Mouse (Mus musculus) spleen, postnatal 4 days (tissue): ENCODE data around the gene Usp30.

ENCODE experiments used
- DNase-seq, 2 experiments: peaks; one replicate each; pipeline ENCODE4 v3.0.0; 2022; ENCODE audit warnings: low spot score in 2 of 2

Gene Usp30

DNA sequence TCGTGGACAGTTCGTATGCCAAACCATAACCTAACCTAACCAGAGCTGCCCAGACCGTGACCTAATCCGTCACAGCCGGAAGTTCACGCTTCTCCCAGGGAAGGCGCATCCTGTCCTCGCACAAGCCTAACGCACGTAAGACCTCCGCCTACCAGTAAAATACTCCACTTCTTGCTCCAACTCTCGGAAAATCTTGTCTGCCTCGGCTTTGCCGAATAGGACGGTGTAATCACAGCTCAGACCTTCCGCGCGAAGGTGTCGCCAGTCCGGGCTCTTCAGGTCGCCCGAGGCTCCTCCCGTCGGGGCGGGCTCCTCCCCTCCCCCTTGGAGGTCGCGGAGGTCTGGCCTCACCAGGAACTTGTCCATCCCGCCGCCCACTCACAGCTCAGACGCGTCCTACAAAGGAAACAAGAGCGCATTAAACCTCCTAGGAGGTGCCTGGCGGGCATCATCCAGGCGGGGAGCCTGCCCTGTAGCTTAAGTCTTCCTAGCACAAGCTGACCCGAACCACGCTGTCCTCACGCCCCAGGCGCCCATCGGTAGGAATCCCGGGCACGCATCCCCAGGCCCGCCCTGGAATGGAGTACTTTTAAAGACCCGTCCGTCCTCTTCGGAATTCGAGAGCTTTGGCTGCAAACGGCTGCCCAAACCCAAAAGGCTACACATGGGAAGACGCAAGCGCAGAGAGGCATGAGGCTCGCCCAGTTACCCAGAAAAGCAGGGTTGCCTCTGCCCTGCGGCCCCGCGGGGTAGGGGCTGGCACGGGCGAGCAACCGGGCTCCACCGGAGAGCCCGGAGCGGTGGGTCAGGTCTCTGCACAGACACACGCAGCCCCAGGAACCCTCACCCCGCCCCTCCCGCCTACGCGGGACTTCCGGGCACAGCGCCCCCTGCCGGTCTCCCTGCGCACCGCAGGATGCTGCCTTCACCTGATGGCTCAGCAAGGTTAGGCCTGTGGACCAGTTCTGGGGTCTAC is 62.4 kb downstream of the Usp30 start, which contains the start of gene Alkbh2:
Gene Alkbh2 (minus strand): TSS at position 845 of the 976 bp plus-strand sequence.
- peak; percentile 83 to 96 for DNase-seq

DNA sequence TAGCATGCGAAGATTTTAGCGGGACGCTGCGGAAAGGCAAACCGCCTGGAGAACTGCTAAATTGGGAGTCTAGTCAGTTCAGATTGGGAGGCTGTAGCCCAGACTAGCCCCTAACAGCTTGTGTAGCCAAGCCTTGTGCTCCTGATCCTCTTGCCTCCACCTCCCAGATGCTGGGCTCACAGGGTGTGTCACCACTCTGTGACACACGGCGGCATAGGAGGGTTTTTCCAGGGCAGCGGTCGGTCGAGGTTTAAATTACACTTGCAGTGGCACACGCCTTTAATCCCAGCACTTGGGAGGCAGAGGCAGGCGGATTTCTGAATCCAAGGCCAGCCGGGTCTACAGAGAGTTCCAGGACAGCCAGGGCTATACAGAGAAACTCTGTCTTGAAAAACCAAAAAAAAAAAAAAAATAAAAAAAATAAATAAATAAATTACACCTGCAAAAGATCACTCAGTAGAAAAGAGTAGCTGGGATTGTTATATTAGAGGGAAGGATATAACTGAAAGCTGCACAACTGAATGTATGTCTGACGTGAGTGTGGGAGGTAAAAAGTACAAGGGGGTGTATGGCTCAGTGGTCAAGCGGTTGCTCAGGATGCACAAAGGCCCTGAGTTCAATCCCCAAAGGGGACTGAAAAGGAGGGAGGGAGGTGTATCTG is 64.4 kb downstream of the Usp30 start:
- no peak for DNase-seq

- peak; percentile 61 to 81 for DNase-seq
These were observed 64.9 kb downstream of the Usp30 start, which contains the start of gene Ung for GRCm38 (mm10) chr5:114130211-114130605. Gene Ung (plus strand): TSS chr5:114130386.

DNA sequence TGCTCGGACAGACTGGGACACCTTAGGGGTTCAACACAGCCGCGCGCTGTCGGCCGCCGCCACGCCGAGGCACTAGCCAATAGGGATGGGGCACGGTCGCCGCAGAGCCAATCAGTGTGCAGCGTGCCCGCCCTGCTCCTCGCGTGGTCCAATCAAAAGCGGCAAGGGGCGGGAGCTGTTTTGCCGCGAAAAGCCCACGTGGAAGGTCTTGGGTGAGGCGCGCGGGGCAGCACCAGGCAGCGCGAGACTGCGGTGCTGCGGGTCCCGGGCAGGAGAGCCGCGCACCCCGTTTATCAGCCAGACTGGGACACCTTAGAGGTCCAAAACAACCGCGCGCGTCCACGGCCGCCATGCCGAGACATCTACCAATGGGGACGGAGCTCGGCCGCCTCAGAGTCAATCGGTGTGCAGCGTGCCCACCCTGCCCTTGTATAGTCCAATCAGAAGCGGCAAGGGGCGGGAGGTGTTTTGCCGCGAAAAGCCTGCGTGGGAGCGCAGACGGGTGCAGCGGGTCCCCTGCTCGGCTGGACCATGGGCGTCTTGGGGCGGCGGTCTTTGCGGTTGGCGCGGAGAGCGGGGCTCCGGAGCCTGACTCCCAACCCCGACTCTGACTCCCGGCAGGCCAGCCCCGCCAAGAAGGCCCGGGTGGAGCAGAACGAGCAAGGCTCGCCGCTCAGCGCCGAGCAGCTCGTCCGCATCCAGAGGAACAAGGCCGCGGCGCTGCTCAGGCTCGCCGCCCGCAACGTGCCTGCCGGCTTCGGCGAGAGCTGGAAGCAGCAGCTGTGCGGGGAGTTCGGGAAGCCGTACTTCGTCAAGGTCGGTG is 65.6 kb downstream of the Usp30 start:
- peak; percentile 93 to 98 for DNase-seq

DNA sequence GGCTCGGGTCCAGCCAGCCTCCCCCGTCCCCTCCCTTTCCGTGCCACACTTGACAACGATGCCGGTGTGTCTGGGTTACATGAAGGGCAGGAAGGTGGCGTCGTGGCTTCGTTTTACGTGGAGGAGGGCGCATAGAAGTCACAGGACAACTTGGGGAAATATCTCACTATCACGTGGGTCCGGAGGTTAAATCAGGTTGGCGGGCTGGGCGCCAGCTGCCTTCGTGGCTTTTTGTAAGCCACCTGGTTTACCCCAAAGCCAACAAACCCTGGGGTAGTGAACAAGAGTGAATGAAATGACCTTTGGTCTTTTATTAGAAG is 66.2 kb downstream of the Usp30 start:
- peak in 1 of 2 experiments; percentile 44 for DNase-seq

- DNase-seq: no peak
These were observed 67.6 kb downstream of the Usp30 start for GRCm38 (mm10) chr5:114132841-114133240.

GRCm38 (mm10) chr5:114134091-114134534 is 68.9 kb downstream of the Usp30 start:
- DNase-seq: peak; percentile 73 to 84

DNA sequence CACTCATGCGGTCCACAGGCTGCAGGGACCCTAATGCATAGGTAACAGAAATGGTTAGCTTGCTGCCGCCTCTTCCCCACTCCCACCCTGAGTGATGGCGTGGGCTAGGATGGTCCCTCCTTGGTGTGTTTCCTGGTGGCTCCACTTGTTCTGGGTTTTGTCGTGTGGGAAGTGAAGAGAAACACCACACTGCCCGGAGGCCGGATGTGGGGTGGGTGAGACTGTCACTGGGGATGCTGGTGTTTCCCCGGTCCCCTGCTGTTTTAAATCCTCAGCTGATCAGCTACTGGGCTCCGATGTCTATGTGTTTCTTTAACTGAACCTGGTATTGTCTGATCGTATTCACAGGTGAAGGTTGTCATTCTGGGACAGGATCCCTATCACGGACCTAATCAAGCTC is 70.3 kb downstream of the Usp30 start:
- no peak for DNase-seq

DNA sequence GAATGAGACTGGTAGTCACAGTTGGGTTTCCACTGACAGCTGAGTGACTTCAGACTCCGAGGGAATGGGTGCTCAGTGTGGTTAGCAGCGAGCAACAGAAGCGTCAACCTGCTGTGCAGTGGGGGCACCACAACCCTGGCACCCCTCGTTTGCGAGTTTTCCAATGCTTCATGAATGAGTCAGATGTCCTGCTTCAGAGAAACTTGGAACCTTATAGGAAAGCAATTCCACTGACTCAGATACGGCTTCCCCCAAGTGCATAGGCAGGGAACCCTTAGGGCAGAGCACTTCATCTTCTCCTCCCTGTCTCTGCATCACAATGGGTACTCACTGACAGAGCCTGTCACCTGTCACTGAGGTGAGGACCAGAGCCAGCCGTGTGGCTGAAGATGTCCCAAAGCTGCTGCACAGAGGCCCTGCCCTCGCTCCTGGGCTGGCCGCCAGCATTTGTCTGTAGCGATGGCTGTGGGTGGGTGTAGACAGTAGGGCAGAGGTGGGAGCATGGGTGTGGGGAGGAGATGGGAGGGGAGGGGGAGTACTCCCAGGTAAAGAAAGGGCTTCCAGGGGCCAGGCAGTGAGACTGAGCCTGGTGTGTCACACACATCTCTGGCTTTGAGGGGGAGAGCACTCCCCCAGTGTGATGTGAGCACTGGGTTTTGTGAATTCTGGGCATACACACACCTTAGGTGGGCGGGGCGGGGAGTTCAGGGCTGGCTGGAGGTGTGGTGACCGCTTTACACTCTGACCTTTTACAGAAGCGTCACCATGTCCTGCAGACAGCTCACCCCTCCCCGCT is 72.4 kb downstream of the Usp30 start:
- DNase-seq: no peak

- no peak for DNase-seq
These were observed 73.3 kb downstream of the Usp30 start for GRCm38 (mm10) chr5:114138277-114139164.

DNA sequence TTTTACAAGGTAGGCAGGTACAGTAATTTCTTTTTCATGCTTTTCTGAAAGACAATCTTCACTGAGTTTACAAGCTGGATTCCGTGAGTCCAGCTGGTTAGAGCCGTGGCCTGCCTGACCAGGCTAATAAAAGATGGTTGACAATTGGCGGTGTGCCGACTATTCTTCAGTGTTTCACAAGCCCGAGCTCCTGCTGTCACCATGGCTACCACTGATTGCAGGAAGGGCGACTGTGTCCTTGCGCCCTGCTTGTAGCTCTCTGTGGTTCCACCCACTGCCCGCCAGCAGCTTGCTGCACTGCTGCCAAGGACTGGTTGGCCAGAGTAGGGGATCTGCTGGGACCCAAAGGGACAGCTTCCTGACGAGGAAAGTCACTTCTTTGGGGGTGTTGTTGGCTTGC is 73.9 kb downstream of the Usp30 start:
- peak in 1 of 2 experiments; percentile 22 for DNase-seq

DNA sequence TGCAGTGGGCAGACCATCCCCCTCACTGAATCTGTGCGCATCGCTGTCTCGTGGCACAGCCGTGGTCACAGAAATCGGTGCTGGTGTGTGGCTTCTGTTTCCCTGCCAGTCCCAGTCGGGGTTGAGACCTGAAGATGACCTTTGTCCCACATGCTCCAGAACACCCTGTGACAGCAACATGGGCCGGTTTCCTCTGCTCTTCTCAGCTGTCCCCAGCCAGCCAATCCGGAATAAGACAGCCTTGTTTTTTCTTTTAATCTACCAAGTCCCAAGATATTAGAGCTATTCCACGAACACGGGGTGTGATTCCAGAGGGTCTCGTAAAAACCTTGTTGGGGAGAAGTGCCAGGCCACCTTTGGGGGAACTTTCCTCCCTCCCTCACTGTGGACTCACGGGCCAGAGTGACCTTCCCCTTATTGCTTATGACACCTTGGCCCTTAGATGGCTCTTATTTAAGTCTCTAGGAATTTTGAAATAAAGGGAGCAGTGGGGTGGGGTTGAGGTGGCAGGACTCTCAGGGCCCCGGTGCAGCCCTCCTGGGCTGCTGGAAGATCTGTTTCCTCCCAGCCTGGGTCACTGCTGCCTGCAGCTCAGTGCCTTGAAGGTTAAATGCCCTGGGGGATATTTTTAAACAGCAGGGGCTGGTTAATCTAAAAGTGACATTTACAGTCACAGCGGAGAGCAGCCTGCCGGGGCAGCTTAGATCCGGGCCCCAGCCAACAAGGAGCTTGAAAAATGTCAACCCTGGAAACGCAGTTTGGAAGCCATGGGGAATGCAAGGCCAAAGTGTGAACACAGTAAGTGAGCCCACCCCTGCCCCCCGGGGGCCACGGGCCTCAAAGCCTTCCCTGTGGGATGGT is 81.0 kb downstream of the Usp30 start, which contains the start of gene Acacb:
Gene Acacb (plus strand): TSS at position 508 of the 861 bp plus-strand sequence.
- DNase-seq: no peak

GRCm38 (mm10) chr5:114147043-114147972 is 82.0 kb downstream of the Usp30 start:
- no peak for DNase-seq

DNA sequence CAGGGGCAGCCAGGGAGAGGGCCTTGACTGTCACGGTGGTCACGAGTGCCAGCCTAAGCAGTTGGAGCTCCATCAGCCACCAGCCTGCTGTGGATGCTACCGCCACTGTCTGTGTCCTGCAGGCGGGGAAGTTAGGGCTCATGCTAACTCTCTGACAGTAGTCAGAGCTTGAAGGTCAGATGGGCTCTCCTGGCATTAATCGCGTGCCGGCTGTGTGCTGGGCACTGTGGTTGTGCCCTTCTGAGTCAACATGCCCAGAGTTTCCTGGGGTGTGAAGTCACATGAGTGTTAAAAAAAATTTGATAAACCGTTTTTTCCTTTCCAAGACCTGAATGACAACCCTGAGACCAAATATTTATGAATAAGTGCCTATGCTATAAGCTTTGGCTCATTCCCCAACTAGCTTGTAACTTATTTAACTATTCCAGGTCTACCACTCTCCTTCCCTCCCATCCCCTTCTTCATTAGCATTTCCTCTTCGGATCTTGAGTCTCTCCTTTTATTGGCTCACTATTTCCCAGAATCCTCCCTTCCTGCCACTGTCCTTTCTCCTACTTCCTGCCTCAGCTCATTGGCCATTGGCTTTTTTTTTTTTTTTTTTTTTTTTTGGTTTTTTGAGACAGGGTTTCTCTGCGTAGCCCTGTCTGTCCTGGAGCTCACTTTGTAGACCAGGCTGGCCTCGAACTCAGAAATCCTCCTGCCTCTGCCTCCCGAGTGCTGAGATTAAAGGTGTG is 87.3 kb downstream of the Usp30 start:
- DNase-seq: no peak

- DNase-seq: no peak
These were observed 88.2 kb downstream of the Usp30 start for GRCm38 (mm10) chr5:114153490-114153889.

DNA sequence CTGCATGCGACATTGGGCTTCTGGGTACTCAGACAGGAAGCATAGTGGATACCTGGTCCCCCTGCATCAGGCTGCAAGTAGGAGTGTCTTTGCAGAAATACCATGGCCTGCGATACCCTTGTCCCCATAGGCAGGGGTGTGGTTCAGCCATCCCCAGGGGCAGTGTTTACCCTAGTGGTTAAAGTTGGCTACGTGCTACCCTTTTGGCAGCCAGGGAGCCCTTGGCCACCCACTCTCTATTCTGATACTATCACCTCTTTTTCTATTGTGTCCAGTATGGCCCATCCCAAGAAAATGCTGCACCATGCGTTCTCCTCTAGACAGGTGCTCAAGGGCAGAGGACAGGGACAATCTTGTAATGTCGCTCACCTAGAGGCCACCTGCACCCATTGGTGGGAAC is 89.5 kb downstream of the Usp30 start:
- DNase-seq: no peak
